ENCODE assay signal across 10 mouse cellular contexts in genomic region chr3:146783645-146784225, GRCm38 (mm10). TPM values are rescaled to one million over a fixed set of nuclear protein-coding genes. Genes with fewer than 3 reads are reported as not detected.
DNase-seq lines count a peak whose midpoint lies in the region; ATAC-seq and TF ChIP-seq lines count a peak whose summit lies in the region.
"Had no signal": no experiment of that assay in that cellular context is flagged by ENCODE, and none has a peak within 500 bp of the region (broad histone marks: within the 10 kb centered on the region; RNA-seq: fewer than 3 reads in every experiment).

No protein-coding gene starts in this region.

- H3K27me3 ChIP-seq in forebrain, embryonic 13.5 days: no peaks in the 10 kb centered on the region
- no peaks in the 10 kb centered on the region for H3K27me3 ChIP-seq in forebrain, embryonic 11.5 days (ENCODE audit: control insufficient read depth, insufficient read depth, low read length)
- no peaks in the 10 kb centered on the region for H3K27me3 ChIP-seq in midbrain, embryonic 15.5 days (replicated peaks)
- H3K27me3 ChIP-seq: liver, embryonic 15.5 days had no signal

- no peak overlapping the region for H3K4me2 ChIP-seq in forebrain, embryonic 13.5 days
- H3K4me2 ChIP-seq in forebrain, embryonic 11.5 days (ENCODE audit: low read depth, low read length, severe bottlenecking): no peak overlapping the region
- no peak overlapping the region for H3K4me2 ChIP-seq in midbrain, embryonic 15.5 days
- H3K4me2 ChIP-seq: liver, embryonic 15.5 days had no signal

- no peaks in the 10 kb centered on the region for H3K9me3 ChIP-seq in forebrain, embryonic 13.5 days (replicated peaks)
- H3K9me3 ChIP-seq in forebrain, embryonic 11.5 days (ENCODE audit: control insufficient read depth, low read length): no peaks in the 10 kb centered on the region
- H3K9me3 ChIP-seq in midbrain, embryonic 15.5 days: no peaks in the 10 kb centered on the region
- H3K9me3 ChIP-seq: liver, embryonic 15.5 days had no signal

- peak; percentile 23; the same call in 1 of the 2 replicates for TF ChIP-seq CTCF in lung, adult 2 months (IDR thresholded peaks at IDR 0.05; ENCODE audit: insufficient read depth, low read length)
- peak; percentile 55; the same call in 1 of the 2 replicates for TF ChIP-seq CTCF in brain, embryonic 14.5 days (IDR thresholded peaks at IDR 0.05; ENCODE audit: borderline replicate concordance, extremely low read depth, insufficient read depth, insufficient read length)

- no peak for DNase-seq in forebrain, embryonic 11.5 days (ENCODE audit: low spot score)
- no peak for DNase-seq in lung, adult 2 months
- no peak for DNase-seq in lung, adult 18-20 months
- peak; percentile 77 for DNase-seq in brain, embryonic 14.5 days (ENCODE audit: low read depth)
- no peak for DNase-seq in layer of hippocampus, adult 11-12 months (ENCODE audit: low spot score)
- no peak for DNase-seq in heart, adult 9 months (ENCODE audit: low spot score in 2 of 2)

- no peak overlapping the region for H3K9ac ChIP-seq in forebrain, embryonic 13.5 days
- H3K9ac ChIP-seq in forebrain, embryonic 11.5 days (ENCODE audit: low read length): no peak overlapping the region
- no peak overlapping the region for H3K9ac ChIP-seq in midbrain, embryonic 15.5 days
- H3K9ac ChIP-seq: liver, embryonic 15.5 days had no signal

- 69% methylated on average over 7 of the region's 7 CpGs for WGBS in forebrain, embryonic 13.5 days
- WGBS in forebrain, embryonic 11.5 days: 83% methylated on average over 7 of the region's 7 CpGs
- 63% methylated on average over 7 of the region's 7 CpGs for WGBS in lung, adult 2 months
- WGBS in midbrain, embryonic 15.5 days: 72% methylated on average over 7 of the region's 7 CpGs

- no peak for TF ChIP-seq POLR2A in lung, adult 2 months (IDR thresholded peaks at IDR 0.05; ENCODE audit: borderline replicate concordance, extremely low read depth, low read depth, low read length)
- no peak for TF ChIP-seq POLR2A in brain, embryonic 14.5 days (IDR thresholded peaks at IDR 0.05; ENCODE audit: borderline replicate concordance, extremely low read depth, insufficient read depth, insufficient read length, poor library complexity, severe bottlenecking)

- no peak overlapping the region for H3K4me3 ChIP-seq in forebrain, embryonic 13.5 days
- no peak overlapping the region for H3K4me3 ChIP-seq in forebrain, embryonic 11.5 days (ENCODE audit: low read depth, low read length)
- no peak overlapping the region for H3K4me3 ChIP-seq in lung, adult 2 months (replicated peaks; ENCODE audit: extremely low read depth, low read depth, low read length)
- H3K4me3 ChIP-seq in midbrain, embryonic 15.5 days: no peak overlapping the region
- H3K4me3 ChIP-seq: erythroblast, embryonic 14.5 days; liver, embryonic 15.5 days had no signal

- H3K27ac ChIP-seq in forebrain, embryonic 13.5 days: no peak overlapping the region
- no peak overlapping the region for H3K27ac ChIP-seq in forebrain, embryonic 11.5 days (ENCODE audit: low read depth, low read length)
- H3K27ac ChIP-seq in midbrain, embryonic 15.5 days: peak overlapping the region; percentile 16; the same call in 1 of the 2 replicates
- H3K27ac ChIP-seq: liver, embryonic 15.5 days had no signal

- ATAC-seq in forebrain, embryonic 13.5 days: peak; percentile 65
- no peak for ATAC-seq in forebrain, embryonic 11.5 days (replicated peaks; ENCODE audit: low FRiP score)
- ATAC-seq in midbrain, embryonic 15.5 days (replicated peaks): peak; percentile 57; the same call in 1 of the 2 replicates

- peaks cover 23% of the 10 kb centered on the region for H3K4me1 ChIP-seq in forebrain, embryonic 13.5 days
- no peaks in the 10 kb centered on the region; the same call in 1 of the 2 replicates for H3K4me1 ChIP-seq in forebrain, embryonic 11.5 days (replicated peaks; ENCODE audit: control insufficient read depth, insufficient read depth, low read length)
- peaks cover 2% of the 10 kb centered on the region for H3K4me1 ChIP-seq in lung, adult 2 months (ENCODE audit: control insufficient read depth, insufficient read depth, low read length)
- peaks cover 16% of the 10 kb centered on the region for H3K4me1 ChIP-seq in midbrain, embryonic 15.5 days

- H3K36me3 ChIP-seq in forebrain, embryonic 13.5 days (ENCODE audit: poor library complexity, severe bottlenecking): no peaks in the 10 kb centered on the region
- no peaks in the 10 kb centered on the region for H3K36me3 ChIP-seq in forebrain, embryonic 11.5 days (ENCODE audit: control insufficient read depth, insufficient read depth, low read length)
- no peaks in the 10 kb centered on the region for H3K36me3 ChIP-seq in midbrain, embryonic 15.5 days (replicated peaks)
- H3K36me3 ChIP-seq: liver, embryonic 15.5 days had no signal

RNA-seq across cellular contexts. Expression of gene Prkacb, which starts 29.1 kb away (rescaled TPM):
- polyA plus RNA-seq in forebrain, embryonic 13.5 days (2015; fragmentation: Nextera tagmentation; extraction: Ambion mirVana): 92.7 and 104 TPM in 2 replicates
- 69.0 and 75.3 TPM in 2 replicates for polyA plus RNA-seq in forebrain, embryonic 11.5 days (2014; fragmentation: Nextera tagmentation; extraction: Ambion mirVana)
- 21.2 and 26.1 TPM in 2 replicates for polyA plus RNA-seq in lung, adult 2 months (2012; rRNA removed)
- polyA plus RNA-seq in brain, embryonic 14.5 days (2012; rRNA removed): 101 and 129 TPM in 2 replicates
- 188 and 194 TPM in 2 replicates for polyA plus RNA-seq in midbrain, embryonic 15.5 days (2015; fragmentation: Nextera tagmentation; extraction: Ambion mirVana)
